Mouse (Mus musculus): ENCODE data around the gene Slc35a5.
A peak's percentile ranks its signal among the peaks of the same experiment; 100 is the strongest.

The Slc35a5 gene

GRCm38 (mm10) chr16:45117200-45117599 lies 41.3 kb downstream of the Slc35a5 start:
- no peak for DNase-seq (ENCODE audit: low spot score)

GRCm38 (mm10) chr16:45110498-45110897 lies 48.0 kb downstream of the Slc35a5 start:
- DNase-seq (ENCODE audit: low spot score): peak; percentile 69

- DNase-seq (ENCODE audit: low spot score): no peak
Measured at GRCm38 (mm10) chr16:45108203-45108878, 50.2 kb downstream of the Slc35a5 start.

- DNase-seq (ENCODE audit: low spot score): no peak
Measured at GRCm38 (mm10) chr16:45104993-45105392, 53.5 kb downstream of the Slc35a5 start.

- no peak for DNase-seq (ENCODE audit: low spot score)
Measured at GRCm38 (mm10) chr16:45100892-45101291, 57.6 kb downstream of the Slc35a5 start.

DNA sequence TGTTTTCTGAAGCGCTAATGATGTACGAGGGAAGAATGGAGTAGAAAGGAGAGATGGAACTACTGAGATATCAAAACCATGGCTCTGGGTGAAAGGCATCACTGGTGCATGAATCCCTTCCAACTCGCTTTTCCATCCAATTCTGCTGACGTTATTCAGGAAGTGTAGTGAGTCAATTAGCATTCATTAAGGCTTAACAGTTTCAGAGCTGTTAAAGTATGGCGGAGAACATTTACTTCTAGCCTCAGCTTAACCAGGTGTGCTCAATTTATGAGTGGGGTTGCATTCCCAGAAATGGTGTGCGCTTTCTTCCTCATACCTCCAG lies 59.7 kb downstream of the Slc35a5 start:
- DNase-seq (ENCODE audit: low spot score): no peak

DNA sequence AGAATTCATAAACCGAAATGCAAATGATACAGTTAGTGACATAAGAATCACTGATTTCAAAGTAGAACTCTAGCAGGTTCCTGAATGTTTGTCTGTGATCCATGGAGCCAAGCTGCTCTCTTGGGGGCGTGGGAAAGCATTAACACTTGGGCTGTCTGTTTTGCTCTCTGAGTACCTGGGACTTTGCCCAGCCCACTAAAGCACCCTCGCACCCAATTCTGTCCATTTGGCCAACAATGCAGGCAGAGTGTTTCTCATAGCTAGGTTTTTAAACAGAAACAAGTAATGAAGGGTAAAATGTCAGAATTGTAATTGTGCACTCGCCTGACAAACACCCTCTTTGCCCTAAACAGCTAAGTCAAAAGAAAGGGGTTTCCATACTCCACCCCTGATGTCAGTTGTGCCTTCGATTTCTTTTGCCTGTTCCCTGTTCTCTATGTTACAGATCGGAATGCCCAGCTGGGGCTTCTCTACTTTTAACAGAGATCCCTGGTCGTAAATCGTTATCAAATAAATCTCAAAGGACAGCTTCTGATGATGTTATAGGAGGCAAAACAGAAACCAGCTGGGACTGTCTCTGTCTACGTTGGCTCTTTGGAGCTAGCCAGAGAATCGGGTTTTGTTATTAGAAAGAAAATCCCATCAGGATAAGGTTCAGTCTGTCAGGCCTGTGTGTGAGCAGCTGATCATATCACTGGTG lies 60.2 kb downstream of the Slc35a5 start:
- no peak for DNase-seq (ENCODE audit: low spot score)

DNA sequence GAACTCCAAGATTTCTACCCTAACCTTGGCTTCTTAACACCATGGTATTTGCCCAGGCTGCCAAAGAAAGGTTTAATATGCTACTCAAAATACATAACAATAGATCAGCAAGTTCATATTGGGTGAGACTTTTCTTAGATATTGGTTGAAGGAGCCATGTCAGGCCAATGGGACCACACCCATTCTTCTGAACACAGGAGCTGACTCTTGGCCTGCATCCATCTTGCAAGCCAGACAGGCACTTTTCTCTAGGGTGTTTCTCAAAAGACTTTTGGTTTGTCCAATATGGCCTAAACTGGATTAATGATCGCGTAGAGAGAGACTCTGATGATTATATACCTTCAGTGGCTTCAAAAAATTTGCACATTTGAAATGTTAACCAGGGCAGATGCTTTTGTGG lies 61.0 kb downstream of the Slc35a5 start:
- no peak for DNase-seq (ENCODE audit: low spot score)

DNA sequence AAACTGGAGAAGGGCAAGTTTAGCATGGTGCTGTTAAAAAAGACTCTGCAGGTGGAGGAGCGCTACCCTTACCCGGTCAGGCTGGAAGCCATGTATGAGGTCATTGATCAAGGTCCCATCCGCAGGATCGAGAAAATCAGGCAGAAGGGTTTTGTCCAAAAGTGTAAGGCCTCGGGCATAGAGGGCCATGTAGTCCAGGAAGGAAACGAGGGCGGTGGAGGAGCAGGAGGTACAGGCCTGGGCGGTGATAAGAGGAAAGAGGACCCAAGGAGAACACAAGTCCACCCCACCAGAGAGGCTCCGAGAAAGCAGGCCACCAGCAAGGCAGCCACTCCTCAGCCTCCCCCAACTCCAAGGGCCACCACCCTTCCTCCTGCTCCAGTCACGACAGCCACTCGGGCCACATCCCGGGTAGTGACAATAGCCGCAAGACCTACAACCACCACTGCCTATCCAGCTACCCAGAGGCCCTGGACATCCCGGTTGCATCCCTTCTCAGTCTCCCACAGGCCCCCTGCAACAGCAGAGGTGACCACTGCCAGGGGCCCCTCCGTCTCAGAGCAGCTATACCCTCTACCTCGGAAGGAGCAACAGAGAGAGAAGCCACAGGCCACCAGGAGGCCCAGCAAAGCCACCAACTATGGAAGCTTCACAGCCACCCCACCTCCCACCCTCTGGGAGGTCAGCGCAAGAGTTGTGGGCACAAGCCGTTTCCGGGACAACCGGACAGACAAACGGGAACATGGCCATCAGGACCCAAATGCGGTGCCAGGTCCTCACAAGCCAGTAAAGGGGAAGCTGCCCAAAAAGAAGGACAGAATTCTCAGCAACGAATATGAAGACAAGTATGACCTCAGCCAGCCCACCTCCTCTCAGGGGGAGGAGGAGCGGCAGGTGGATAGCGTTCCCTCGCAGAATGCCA lies 62.7 kb downstream of the Slc35a5 start:
- no peak for DNase-seq (ENCODE audit: low spot score)

DNA sequence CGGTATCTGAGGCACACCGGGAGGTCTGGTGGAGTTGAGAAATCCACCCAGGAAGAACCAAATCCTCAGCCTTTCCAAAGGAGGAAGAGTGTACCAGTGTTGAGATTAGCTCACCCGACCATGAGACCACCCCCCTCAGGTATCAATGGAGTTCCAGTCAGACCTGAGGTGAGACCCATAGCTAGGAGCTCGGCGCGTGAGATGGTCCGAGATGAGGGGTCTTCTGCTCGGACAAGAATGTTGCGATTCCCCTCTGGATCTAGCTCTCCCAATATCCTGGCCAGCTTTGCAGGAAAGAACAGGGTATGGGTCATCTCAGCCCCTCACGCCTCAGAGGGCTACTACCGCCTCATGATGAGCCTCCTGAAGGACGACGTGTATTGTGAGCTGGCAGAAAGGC lies 63.5 kb downstream of the Slc35a5 start:
- DNase-seq (ENCODE audit: low spot score): no peak

DNA sequence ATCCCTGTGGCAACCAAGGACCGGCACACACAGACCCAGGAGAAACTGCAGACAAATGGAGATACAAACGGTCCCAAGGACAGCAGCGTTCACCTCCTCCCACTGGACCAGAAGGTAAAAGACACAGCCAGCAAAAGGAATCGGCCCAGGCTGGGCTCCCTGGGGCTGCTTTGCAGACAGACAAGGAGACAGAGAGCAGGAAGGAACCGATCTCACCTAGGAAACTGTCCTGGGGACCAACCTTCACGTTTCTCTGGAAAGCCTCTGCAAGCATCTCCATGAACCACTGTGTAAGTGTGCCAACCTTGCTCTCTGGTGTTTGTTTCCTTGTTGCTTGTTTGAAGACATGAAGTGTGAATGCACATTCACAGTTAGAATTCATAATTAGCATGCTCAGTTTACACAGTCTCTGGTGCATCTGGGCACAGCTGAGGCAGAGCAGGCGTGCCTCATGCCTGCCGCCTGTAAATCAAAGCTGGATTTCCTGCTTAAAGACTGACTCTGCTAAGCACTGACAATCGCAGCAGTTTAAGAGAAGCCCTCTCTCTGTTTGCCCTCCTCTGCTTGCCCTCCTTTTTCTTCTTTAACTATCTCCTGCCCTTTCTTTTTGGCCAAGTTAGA lies 64.3 kb downstream of the Slc35a5 start:
- DNase-seq (ENCODE audit: low spot score): no peak

DNA sequence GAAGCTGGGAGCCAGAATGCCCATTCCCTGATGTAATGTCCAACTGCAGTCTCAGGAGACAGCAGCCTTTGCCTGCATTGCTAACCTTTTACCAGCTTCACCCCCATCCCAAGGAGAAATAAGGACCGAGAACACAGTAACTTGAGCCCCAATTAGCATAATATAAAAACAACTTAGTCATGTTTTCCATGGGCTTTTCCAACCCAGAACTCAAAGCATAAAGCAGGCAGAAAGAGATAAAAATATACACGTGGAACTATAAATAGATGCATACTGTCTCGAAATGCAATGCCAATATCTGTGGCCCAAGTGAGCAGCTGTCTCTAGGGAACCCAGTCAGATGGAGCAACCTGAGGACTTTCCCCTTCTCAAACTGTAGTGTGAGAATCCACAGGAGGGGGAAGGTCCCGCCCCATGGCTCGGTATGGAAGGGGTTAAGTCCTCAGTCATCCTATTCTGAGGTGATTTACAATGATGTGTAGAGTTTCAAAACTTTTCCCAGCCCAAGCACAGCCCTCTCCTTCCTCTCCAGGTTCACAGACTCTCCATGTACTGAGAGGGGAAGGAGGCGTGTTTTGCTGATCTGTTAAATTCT lies 65.3 kb downstream of the Slc35a5 start, which contains the start of gene Ccdc80:
Ccdc80 (plus strand) TSS at position 266 of the 595 bp plus-strand sequence.
- no peak for DNase-seq (ENCODE audit: low spot score)

DNA sequence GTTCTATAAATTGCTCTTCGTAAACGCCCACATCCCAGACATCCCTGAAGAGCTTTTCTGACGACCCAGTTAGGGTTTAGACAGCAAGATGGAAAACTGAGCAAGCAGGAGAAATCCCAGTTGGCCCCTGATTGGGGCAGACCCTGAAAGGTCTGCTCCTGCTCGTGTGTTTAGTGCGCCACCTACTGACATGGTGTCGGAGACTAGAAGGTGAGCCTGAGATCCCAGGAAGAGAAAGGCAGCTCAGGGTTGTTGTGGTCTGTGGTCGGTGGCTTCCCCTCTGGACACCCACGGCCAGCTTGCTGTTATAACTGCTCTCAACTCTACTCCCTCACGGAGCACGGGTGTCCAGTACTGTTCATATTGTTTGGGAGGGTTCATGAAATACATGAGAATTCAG lies 68.5 kb downstream of the Slc35a5 start:
- DNase-seq (ENCODE audit: low spot score): peak; percentile 75
